Mouse (Mus musculus) kidney, adult 18-20 months (tissue): ENCODE data around the gene Tbxas1.

Experiments used
- DNase-seq: peaks from one replicate; pipeline ENCODE4 v3.0.0; 2021

Tbxas1 gene

GRCm38 (mm10) chr6:39007223-39007622 lies 132.0 kb downstream of the Tbxas1 start:
- no peak for DNase-seq

- no peak for DNase-seq
These were observed 132.9 kb downstream of the Tbxas1 start for GRCm38 (mm10) chr6:39008116-39008515.

- DNase-seq = no peak
These were observed 138.0 kb downstream of the Tbxas1 start for GRCm38 (mm10) chr6:39013034-39013832.

GRCm38 (mm10) chr6:39017942-39018341 lies 142.7 kb downstream of the Tbxas1 start:
- no peak for DNase-seq

GRCm38 (mm10) chr6:39018805-39019204 lies 143.6 kb downstream of the Tbxas1 start:
- no peak for DNase-seq

- no peak for DNase-seq
These were observed 144.0 kb downstream of the Tbxas1 start for GRCm38 (mm10) chr6:39019219-39019618.

GRCm38 (mm10) chr6:39021909-39022308 lies 146.7 kb downstream of the Tbxas1 start:
- DNase-seq = no peak

- no peak for DNase-seq
These were observed 147.4 kb downstream of the Tbxas1 start for GRCm38 (mm10) chr6:39022461-39023181.

GRCm38 (mm10) chr6:39024631-39025030 lies 149.4 kb downstream of the Tbxas1 start:
- no peak for DNase-seq

GRCm38 (mm10) chr6:39025038-39025437 lies 149.8 kb downstream of the Tbxas1 start:
- no peak for DNase-seq

GRCm38 (mm10) chr6:39030714-39031113 lies 155.5 kb downstream of the Tbxas1 start:
- DNase-seq = no peak

- no peak for DNase-seq
These were observed 158.5 kb downstream of the Tbxas1 start for GRCm38 (mm10) chr6:39033676-39034075.

GRCm38 (mm10) chr6:39035039-39035438 lies 159.8 kb downstream of the Tbxas1 start:
- DNase-seq = no peak

- no peak for DNase-seq
These were observed 161.0 kb downstream of the Tbxas1 start for GRCm38 (mm10) chr6:39036204-39036603.

- DNase-seq = no peak
These were observed 165.2 kb downstream of the Tbxas1 start for GRCm38 (mm10) chr6:39040451-39040850.

- no peak for DNase-seq
These were observed 173.9 kb downstream of the Tbxas1 start for GRCm38 (mm10) chr6:39049141-39049540.

- DNase-seq = no peak
These were observed 175.6 kb downstream of the Tbxas1 start for GRCm38 (mm10) chr6:39050836-39051235.

- DNase-seq = no peak
These were observed 176.8 kb downstream of the Tbxas1 start for GRCm38 (mm10) chr6:39051799-39052556.

GRCm38 (mm10) chr6:39052636-39053035 lies 177.4 kb downstream of the Tbxas1 start:
- DNase-seq = no peak

GRCm38 (mm10) chr6:39054206-39054864 lies 179.1 kb downstream of the Tbxas1 start:
- no peak for DNase-seq

- no peak for DNase-seq
These were observed 179.8 kb downstream of the Tbxas1 start for GRCm38 (mm10) chr6:39054878-39055508.

GRCm38 (mm10) chr6:39055831-39056261 lies 180.6 kb downstream of the Tbxas1 start:
- no peak for DNase-seq
